Mouse (Mus musculus): ENCODE measurements at regions not wholly inside any gene's neighbourhood (a gene's known extent, or its start where the extent isn't known, plus 50 kb on each side); places are given as distances from the start of the nearest gene placed in this dataset.

- TF ChIP-seq CTCF (IDR thresholded peaks at IDR 0.05; ENCODE audit: low read depth) (no peak), EP300 (IDR thresholded peaks at IDR 0.05; ENCODE audit: low read depth) (no peak)
Measured at GRCm38 (mm10) chr10:12092521-12092920, 749.3 kb downstream of the Epm2a start.

Data from heart, postnatal 0 days (tissue).